Mouse (Mus musculus): ENCODE measurements around the gene Vps26b.

Vps26b gene

GRCm38 (mm10) chr9:27029828-27030762, at the start of gene Vps26b, which contains the start of gene Ncapd3:
Gene Vps26b, minus strand, starts transcription at chr9:27030065.
Gene Ncapd3, plus strand, starts transcription at chr9:27030175.
- peak; percentile 96 for DNase-seq (ENCODE audit: inconsistent ontology term)

GRCm38 (mm10) chr9:27075812-27076211, 45.9 kb upstream of the Vps26b start:
- DNase-seq (ENCODE audit: inconsistent ontology term) = no peak

GRCm38 (mm10) chr9:27074677-27075076, 44.8 kb upstream of the Vps26b start:
- no peak for DNase-seq (ENCODE audit: inconsistent ontology term)

- DNase-seq (ENCODE audit: inconsistent ontology term) = no peak
Measured at GRCm38 (mm10) chr9:27070895-27071294, 41.0 kb upstream of the Vps26b start.

GRCm38 (mm10) chr9:27058341-27058740, 28.5 kb upstream of the Vps26b start:
- no peak for DNase-seq (ENCODE audit: inconsistent ontology term)

- no peak for DNase-seq (ENCODE audit: inconsistent ontology term)
Measured at GRCm38 (mm10) chr9:27049492-27049891, 19.6 kb upstream of the Vps26b start.

- no peak for DNase-seq (ENCODE audit: inconsistent ontology term)
Measured at GRCm38 (mm10) chr9:27043892-27044291, 14.0 kb upstream of the Vps26b start.

GRCm38 (mm10) chr9:27030763-27031100, 867 bp upstream of the Vps26b start:
- DNase-seq (ENCODE audit: inconsistent ontology term) = no peak

- DNase-seq (ENCODE audit: inconsistent ontology term) = peak; percentile 39
Measured at GRCm38 (mm10) chr9:27029022-27029827, 640 bp downstream of the Vps26b start.

GRCm38 (mm10) chr9:27026708-27027107, 3.2 kb downstream of the Vps26b start:
- DNase-seq (ENCODE audit: inconsistent ontology term) = no peak

- DNase-seq (ENCODE audit: inconsistent ontology term) = no peak
Measured at GRCm38 (mm10) chr9:27023681-27024080, 6.2 kb downstream of the Vps26b start.

- DNase-seq (ENCODE audit: inconsistent ontology term) = no peak
Measured at GRCm38 (mm10) chr9:27018961-27019360, 10.9 kb downstream of the Vps26b start.

GRCm38 (mm10) chr9:27011572-27011971, 18.3 kb downstream of the Vps26b start:
- DNase-seq (ENCODE audit: inconsistent ontology term) = no peak

GRCm38 (mm10) chr9:27009231-27009630, 20.6 kb downstream of the Vps26b start:
- no peak for DNase-seq (ENCODE audit: inconsistent ontology term)

- no peak for DNase-seq (ENCODE audit: inconsistent ontology term)
Measured at GRCm38 (mm10) chr9:27006866-27007265, 23.0 kb downstream of the Vps26b start.

- DNase-seq (ENCODE audit: inconsistent ontology term) = no peak
Measured at GRCm38 (mm10) chr9:27005933-27006332, 23.9 kb downstream of the Vps26b start.

GRCm38 (mm10) chr9:27005231-27005630, 24.6 kb downstream of the Vps26b start:
- DNase-seq (ENCODE audit: inconsistent ontology term) = no peak

- peak; percentile 99 for DNase-seq (ENCODE audit: inconsistent ontology term)
Measured at GRCm38 (mm10) chr9:26999461-27000395, 30.1 kb downstream of the Vps26b start, which contains the start of the genes Acad8 and Thyn1. Gene Acad8, minus strand, starts transcription at chr9:26999566. Gene Thyn1, plus strand, starts transcription at chr9:26999710.

- no peak for DNase-seq (ENCODE audit: inconsistent ontology term)
Measured at GRCm38 (mm10) chr9:26998669-26999460, 31.0 kb downstream of the Vps26b start.

- DNase-seq (ENCODE audit: inconsistent ontology term) = no peak
Measured at GRCm38 (mm10) chr9:26997501-26997900, 32.4 kb downstream of the Vps26b start.

Measured in Muller cell, postnatal 12 days (primary cell).